Comparison of ENCODE assay signal across 12 mouse cellular contexts in genomic region chr7:112304382-112304781, GRCm38 (mm10).
DNase-seq lines count a peak whose midpoint lies in the region; ATAC-seq and TF ChIP-seq lines count a peak whose summit lies in the region.
"Had no signal": no experiment of that assay in that cellular context is flagged by ENCODE, and none has a peak within 500 bp of the region (broad histone marks: within the 10 kb centered on the region; RNA-seq: fewer than 3 reads in every experiment).

No protein-coding gene starts in this region.

- H3K4me1 ChIP-seq in forebrain, embryonic 14.5 days (ENCODE audit: control insufficient read depth, insufficient read depth, low read length) = no peaks in the 10 kb centered on the region
- no peaks in the 10 kb centered on the region for H3K4me1 ChIP-seq in forebrain, embryonic 15.5 days
- H3K4me1 ChIP-seq in heart, postnatal 0 days (ENCODE audit: control insufficient read depth, insufficient read depth) = peaks cover 43% of the 10 kb centered on the region

- H3K9ac ChIP-seq in forebrain, embryonic 14.5 days (ENCODE audit: low read length) = no peak overlapping the region
- H3K9ac ChIP-seq in forebrain, embryonic 15.5 days (replicated peaks) = no peak overlapping the region
- H3K9ac ChIP-seq in heart, postnatal 0 days (replicated peaks; ENCODE audit: low read depth, low read length) = no peak overlapping the region

- DNase-seq in forebrain, embryonic 14.5 days (ENCODE audit: low spot score) = peak; percentile 18
- DNase-seq in layer of hippocampus, adult 11-12 months (ENCODE audit: low spot score) = peak; percentile 52
- no peak for DNase-seq in layer of hippocampus, postnatal 14 days (ENCODE audit: low spot score in 2 of 2)
- peak; percentile 84 for DNase-seq in NIH3T3 (ENCODE audit: low read depth)
- DNase-seq in heart, postnatal 0 days (ENCODE audit: low spot score) = no peak
- DNase-seq in left cerebral cortex, adult 2 months (ENCODE audit: extremely low spot score in 1 of 2, low spot score in 2 of 2) = no peak
- no peak for DNase-seq in T-cell, adult 2 months (ENCODE audit: low spot score)
- DNase-seq: kidney, adult 11 months had no signal

- intact Hi-C loops in left cerebral cortex, adult 2 months (cut with DNase I) = no loop called here

- no peak for TF ChIP-seq CTCF in heart, postnatal 0 days (IDR thresholded peaks at IDR 0.05; ENCODE audit: low read depth)
- TF ChIP-seq CTCF in left cerebral cortex, adult 2 months (IDR thresholded peaks at IDR 0.05) = no peak

- TF ChIP-seq EP300 in heart, postnatal 0 days (IDR thresholded peaks at IDR 0.05; ENCODE audit: low read depth) = no peak

- no peak overlapping the region for H3K27ac ChIP-seq in forebrain, embryonic 14.5 days (ENCODE audit: low read depth, low read length)
- no peak overlapping the region for H3K27ac ChIP-seq in forebrain, embryonic 15.5 days (replicated peaks)
- H3K27ac ChIP-seq in heart, postnatal 0 days (ENCODE audit: low read depth) = peak overlapping the region; percentile 16
- no peak overlapping the region for H3K27ac ChIP-seq in left cerebral cortex, adult 2 months

- ATAC-seq in forebrain, embryonic 14.5 days = no peak
- ATAC-seq in forebrain, embryonic 15.5 days (replicated peaks) = no peak
- no peak for ATAC-seq in heart, postnatal 0 days (ENCODE audit: insufficient read depth, low read depth)
- ATAC-seq: CD4-positive, CD25-positive, alpha-beta regulatory T cell, adult 4 months; forebrain, embryonic 16.5 days; lung, postnatal 0 days had no signal

- no peaks in the 10 kb centered on the region for H3K36me3 ChIP-seq in forebrain, embryonic 14.5 days (ENCODE audit: control insufficient read depth, insufficient read depth, low read length)
- no peaks in the 10 kb centered on the region for H3K36me3 ChIP-seq in forebrain, embryonic 15.5 days
- H3K36me3 ChIP-seq in heart, postnatal 0 days (replicated peaks; ENCODE audit: control insufficient read depth, insufficient read depth, low read length) = peaks cover 62% of the 10 kb centered on the region

- H3K9me3 ChIP-seq in forebrain, embryonic 14.5 days (replicated peaks; ENCODE audit: control insufficient read depth, low read length) = no peaks in the 10 kb centered on the region
- no peaks in the 10 kb centered on the region for H3K9me3 ChIP-seq in forebrain, embryonic 15.5 days
- no peaks in the 10 kb centered on the region for H3K9me3 ChIP-seq in heart, postnatal 0 days (replicated peaks; ENCODE audit: control insufficient read depth, low read length)

- WGBS in forebrain, embryonic 14.5 days = 80% methylated on average over 8 of the region's 8 CpGs
- WGBS in forebrain, embryonic 15.5 days = 73% methylated on average over 8 of the region's 8 CpGs
- 75% methylated on average over 8 of the region's 8 CpGs for WGBS in heart, postnatal 0 days

- H3K27me3 ChIP-seq in forebrain, embryonic 14.5 days (replicated peaks; ENCODE audit: control insufficient read depth, insufficient read depth, low read length) = no peaks in the 10 kb centered on the region
- H3K27me3 ChIP-seq in forebrain, embryonic 15.5 days = no peaks in the 10 kb centered on the region
- no peaks in the 10 kb centered on the region for H3K27me3 ChIP-seq in heart, postnatal 0 days (ENCODE audit: control insufficient read depth, insufficient read depth, low read length)

- no peak overlapping the region for H3K4me3 ChIP-seq in forebrain, embryonic 14.5 days (ENCODE audit: low read depth, low read length)
- H3K4me3 ChIP-seq in forebrain, embryonic 15.5 days = no peak overlapping the region
- no peak overlapping the region for H3K4me3 ChIP-seq in heart, postnatal 0 days (ENCODE audit: low read depth, low read length)
- no peak overlapping the region for H3K4me3 ChIP-seq in left cerebral cortex, adult 2 months

- no peak overlapping the region for H3K4me2 ChIP-seq in forebrain, embryonic 14.5 days (ENCODE audit: low read length)
- no peak overlapping the region for H3K4me2 ChIP-seq in forebrain, embryonic 15.5 days (replicated peaks)
- H3K4me2 ChIP-seq in heart, postnatal 0 days (ENCODE audit: low read depth, low read length) = no peak overlapping the region

Comparison
In these comparisons a context has a peak if more than half of its experiments do, and no peak if none do; other contexts are left out.
1. DNase-seq: peak in forebrain, embryonic 14.5 days (single experiment), layer of hippocampus, adult 11-12 months (single experiment) and NIH3T3 (single experiment); none in layer of hippocampus, postnatal 14 days (0 of 2), heart, postnatal 0 days (single experiment), left cerebral cortex, adult 2 months (0 of 2) and T-cell, adult 2 months (single experiment).